Mouse (Mus musculus) layer of hippocampus, postnatal 36 days (tissue): ENCODE results near the gene Iah1. TPM values are rescaled to one million over a fixed set of nuclear protein-coding genes. Genes with fewer than 3 reads are reported as not detected.

Experiments used
- DNase-seq, 2 experiments: peaks; one replicate each; pipeline ENCODE4 v3.0.0; 2022
- total RNA-seq, 2 experiments: library from RNA; stranded (reverse); gene quantifications; 2 replicates each; pipeline ENCODE4 v1.2.3; 2021

Gene Iah1
- total RNA-seq: 10 to 100 TPM; 14.5 to 15.3 TPM

GRCm38 (mm10) chr12:21315923-21316868 is at the start of gene Iah1:
TSS of gene Iah1 (plus strand) at chr12:21316389.
- peak; percentile 78 to 80 for DNase-seq

- no peak for DNase-seq
Measured at GRCm38 (mm10) chr12:21266784-21267098, 49.4 kb upstream of the Iah1 start.

- no peak for DNase-seq
Measured at GRCm38 (mm10) chr12:21268083-21268616, 48.0 kb upstream of the Iah1 start.

GRCm38 (mm10) chr12:21274446-21274845 is 41.7 kb upstream of the Iah1 start:
- DNase-seq: no peak

GRCm38 (mm10) chr12:21277352-21277864 is 38.8 kb upstream of the Iah1 start:
- no peak for DNase-seq

GRCm38 (mm10) chr12:21284761-21285441 is 31.3 kb upstream of the Iah1 start, which contains the start of gene Cpsf3:
TSS of gene Cpsf3 (plus strand) at chr12:21285391.
- DNase-seq: no peak

GRCm38 (mm10) chr12:21285508-21286242 is 30.5 kb upstream of the Iah1 start:
- DNase-seq: no peak

- DNase-seq: peak; percentile 99
Measured at GRCm38 (mm10) chr12:21286243-21286622, 30.0 kb upstream of the Iah1 start, which contains the start of gene Itgb1bp1. TSS of gene Itgb1bp1 (minus strand) at chr12:21286284.

- no peak for DNase-seq
Measured at GRCm38 (mm10) chr12:21286712-21287650, 29.2 kb upstream of the Iah1 start.

GRCm38 (mm10) chr12:21288716-21289395 is 27.3 kb upstream of the Iah1 start:
- DNase-seq: no peak

GRCm38 (mm10) chr12:21289651-21290050 is 26.5 kb upstream of the Iah1 start:
- DNase-seq: no peak

GRCm38 (mm10) chr12:21298856-21299255 is 17.3 kb upstream of the Iah1 start:
- no peak for DNase-seq

- DNase-seq: no peak
Measured at GRCm38 (mm10) chr12:21301324-21301723, 14.9 kb upstream of the Iah1 start.

- no peak for DNase-seq
Measured at GRCm38 (mm10) chr12:21301932-21302331, 14.3 kb upstream of the Iah1 start.

- DNase-seq: no peak
Measured at GRCm38 (mm10) chr12:21302361-21302783, 13.8 kb upstream of the Iah1 start.

GRCm38 (mm10) chr12:21305741-21306140 is 10.4 kb upstream of the Iah1 start:
- DNase-seq: no peak

GRCm38 (mm10) chr12:21306721-21307120 is 9.5 kb upstream of the Iah1 start:
- DNase-seq: no peak

GRCm38 (mm10) chr12:21312201-21312600 is 4.0 kb upstream of the Iah1 start:
- no peak for DNase-seq

- peak; percentile 30 to 55 for DNase-seq
Measured at GRCm38 (mm10) chr12:21316869-21317265, 678 bp downstream of the Iah1 start.

GRCm38 (mm10) chr12:21318143-21318895 is 2.1 kb downstream of the Iah1 start:
- peak; percentile 34 to 55 for DNase-seq
